Mouse (Mus musculus) lung, adult 2 months (tissue): Measurements from ENCODE around the gene Smr3a. TPM values are rescaled to one million over a fixed set of nuclear protein-coding genes. Genes with fewer than 3 reads are reported as not detected.

Experiments used
- DNase-seq: peaks from one replicate; pipeline ENCODE4 v3.0.0; 2022
- H3K4me1 ChIP-seq: fragments of 200-500 bp; 2 replicates; pipeline ENCODE4 v1.6.1; 2011; ENCODE audit warnings: low read length; ENCODE audit not compliant: control insufficient read depth, insufficient read depth
- H3K4me3 ChIP-seq: fragments of 200-500 bp; replicated peaks from 2 replicates; pipeline ENCODE3; 2011; ENCODE audit warnings: low read depth, mild to moderate bottlenecking, control low read depth, low read length; ENCODE audit errors: extremely low read depth
- CTCF ChIP-seq: fragments of 200-500 bp; IDR thresholded peaks from 2 replicates; pipeline ENCODE4 v1.5.1; 2011; ENCODE audit warnings: mild to moderate bottlenecking, low read length, control low read depth; ENCODE audit not compliant: insufficient read depth
- POLR2A ChIP-seq: fragments of 200-500 bp; IDR thresholded peaks from 2 replicates; pipeline ENCODE4 v1.6.1; 2011; ENCODE audit warnings: low read depth, mild to moderate bottlenecking, control low read depth, low read length, borderline replicate concordance; ENCODE audit errors: extremely low read depth
- WGBS: fragments of 180-500 bp; shearing (Covaris S2); methylation state at CpG from one replicate; pipeline ENCODE4 v1.1.7; 2018; 5-methylcytosine and 5-hydroxymethylcytosine counted together
- polyA plus RNA-seq: library from polyadenylated mRNA; depleted of rRNA; stranded (reverse); fragments of >200 nt; gene quantifications from 2 replicates; pipeline ENCODE4 v1.2.3, GENCODE M21; 2012; rRNA removed

Smr3a gene
- polyA plus RNA-seq: not detected in 2 replicates

DNA sequence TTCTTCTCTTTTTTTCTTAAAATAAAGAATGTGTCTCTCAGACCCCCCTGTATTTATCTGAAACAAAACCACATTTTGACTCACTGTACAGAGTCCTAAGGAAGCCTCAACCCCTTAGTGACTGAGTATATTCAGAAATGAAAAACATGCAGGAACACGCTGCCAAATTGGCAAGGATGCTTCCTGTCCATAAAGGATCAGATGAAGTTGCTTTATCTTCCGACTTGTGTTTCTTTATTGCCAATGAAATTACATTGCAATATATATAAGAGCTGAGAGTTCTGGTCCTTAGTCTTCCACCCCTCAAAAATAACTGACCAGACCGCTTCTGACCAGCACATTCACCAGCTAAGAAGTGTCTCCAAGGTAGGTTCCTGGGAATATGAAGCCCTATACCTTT, at the start of gene Smr3a:
TSS of gene Smr3a (plus strand) at position 301 of the 400 bp plus-strand sequence.
- WGBS: 83% methylated on average over 3 of the region's 3 CpGs
- TF ChIP-seq POLR2A: no peak
- TF ChIP-seq CTCF: no peak

DNA sequence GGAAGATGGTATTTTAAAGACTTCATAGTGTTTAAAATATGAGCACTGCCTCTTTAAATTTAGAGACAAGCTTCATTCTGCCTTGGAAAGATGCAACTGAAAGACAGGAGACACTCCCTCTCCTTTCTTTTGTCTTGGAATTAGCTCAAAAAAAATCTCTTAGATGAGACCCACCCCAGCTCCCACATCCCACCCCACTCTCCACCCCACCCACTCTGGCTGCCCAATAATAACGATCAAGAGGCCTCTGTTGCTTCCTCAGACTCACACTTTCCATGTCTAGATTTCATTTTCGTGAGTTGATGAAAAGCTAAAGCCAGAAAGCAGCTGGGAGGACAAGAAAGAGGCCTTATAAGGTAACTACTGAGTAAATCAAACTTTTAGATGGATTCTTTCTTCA, 33.1 kb upstream of the Smr3a start, which contains the start of the genes 2310003L06Rik and Gm28434:
TSS of gene 2310003L06Rik (plus strand) at position 259 of the 400 bp plus-strand sequence.
TSS of gene Gm28434 (plus strand) at position 317 of the 400 bp plus-strand sequence.
- DNase-seq: no peak
- no peak for TF ChIP-seq POLR2A
- TF ChIP-seq CTCF: no peak
- 44% methylated on average over 2 of the region's 2 CpGs for WGBS
- Histone ChIP-seq H3K4me3 (no peak within 1 kb of the TSS), H3K4me1 (no peaks in the 10 kb centered on the region)

More for the DNA sequence above, at the start of gene Smr3a:
- no peak within 1 kb of the TSS for H3K4me3 ChIP-seq
- DNase-seq: no peak
- H3K4me1 ChIP-seq: no peaks in the 10 kb centered on the region

GRCm38 (mm10) chr5:87979139-87979538, 23.2 kb upstream of the Smr3a start, which contains the start of gene Cabs1:
Cabs1 (plus strand) TSS chr5:87979439.
- WGBS: 71% methylated on average over 3 of the region's 3 CpGs
- no peak for DNase-seq
- Histone ChIP-seq H3K4me1 (no peaks in the 10 kb centered on the region), H3K4me3 (no peak within 1 kb of the TSS)
- TF ChIP-seq POLR2A (no peak), CTCF (no peak)

DNA sequence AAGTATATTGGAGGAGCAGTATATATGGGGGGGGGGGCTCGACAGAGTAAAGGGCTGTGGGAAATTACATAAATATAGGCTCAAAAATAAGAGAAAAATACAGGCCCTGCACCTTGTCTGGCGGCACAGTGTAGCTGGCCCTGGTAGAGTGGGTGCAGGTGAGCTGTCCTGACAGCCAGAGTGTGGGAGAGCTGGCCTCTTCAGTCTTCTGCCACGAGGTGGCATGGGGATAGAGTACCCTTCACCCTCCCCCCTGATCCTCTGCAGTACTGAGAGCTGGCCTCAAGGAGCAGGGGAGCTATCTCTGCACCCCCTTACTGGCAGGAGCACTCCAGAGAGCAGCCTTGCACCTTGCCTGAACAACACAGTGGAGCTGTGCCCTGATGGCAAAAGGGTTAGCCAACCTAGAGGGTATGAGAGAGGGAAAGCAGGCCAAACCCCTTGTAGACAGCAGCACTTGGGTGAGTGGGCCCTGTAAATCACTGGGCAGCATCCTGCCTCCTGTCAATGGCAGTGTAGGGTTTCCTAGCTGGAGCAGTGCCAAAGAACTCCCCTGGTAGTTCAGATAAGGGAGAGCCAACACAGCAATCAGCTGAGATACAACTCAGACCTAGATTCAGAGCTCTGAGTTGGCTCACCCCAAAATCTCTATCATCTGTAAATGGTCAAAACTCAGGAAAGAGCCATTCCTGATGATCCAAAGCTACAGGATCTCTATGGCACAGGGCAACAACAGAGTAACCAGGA, 19.7 kb upstream of the Smr3a start:
- TF ChIP-seq CTCF (no peak), POLR2A (no peak)

DNA sequence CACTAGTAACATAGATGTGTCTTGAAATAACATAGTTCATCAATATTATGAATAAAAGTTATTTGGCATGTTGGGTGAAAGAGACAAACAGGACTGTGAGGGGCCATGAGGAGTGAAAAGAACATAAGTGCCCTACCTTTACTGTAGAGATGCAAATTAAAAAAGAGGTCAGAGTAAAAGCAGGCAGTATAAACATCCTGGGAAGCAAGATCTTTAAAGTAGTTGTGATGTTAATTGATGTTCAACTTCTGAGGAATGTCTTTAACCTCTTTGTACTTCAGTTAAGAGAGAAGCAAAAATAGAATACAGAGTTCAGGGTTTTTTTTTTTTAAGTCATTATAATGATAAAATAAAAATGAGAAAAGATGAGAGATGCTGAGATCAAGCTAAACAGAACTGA, 2.9 kb downstream of the Smr3a start:
- Histone ChIP-seq H3K4me1 (no peaks in the 10 kb centered on the region), H3K4me3 (no peak overlapping the region)
- TF ChIP-seq POLR2A: no peak
- no peak for TF ChIP-seq CTCF
- DNase-seq: no peak

More for the DNA sequence above, 19.7 kb upstream of the Smr3a start:
- Histone ChIP-seq H3K4me1 (no peaks in the 10 kb centered on the region), H3K4me3 (no peak overlapping the region)
- 36% methylated on average over 3 of the region's 3 CpGs for WGBS
- DNase-seq: no peak

Other genes with a start within 250 kb of the Smr3a start
- gene Csn1s2a, start 228.0 kb upstream of the Smr3a start, polyA plus RNA-seq: not detected in 2 replicates
- gene Csn1s2b, start 194.5 kb upstream of the Smr3a start, polyA plus RNA-seq: not detected in 2 replicates
- gene Prr27, start 176.9 kb upstream of the Smr3a start, polyA plus RNA-seq: not detected in 2 replicates
- gene Odam, start 117.5 kb upstream of the Smr3a start, polyA plus RNA-seq: not detected in 2 replicates
- not detected in 2 replicates for gene Csn3, start 77.0 kb upstream of the Smr3a start, polyA plus RNA-seq
- gene 2310003L06Rik, start 33.1 kb upstream of the Smr3a start, polyA plus RNA-seq: not detected in 2 replicates
- gene Gm28434, start 33.0 kb upstream of the Smr3a start, polyA plus RNA-seq: not detected in 2 replicates
- gene Cabs1, start 23.1 kb upstream of the Smr3a start, polyA plus RNA-seq: not detected in 2 replicates
- gene Smr2, start 84.0 kb downstream of the Smr3a start, polyA plus RNA-seq: not detected in 2 replicates
- gene Gm11116, start 109.0 kb downstream of the Smr3a start, polyA plus RNA-seq: not detected in 2 replicates
- gene Gm11115, start 151.6 kb downstream of the Smr3a start, polyA plus RNA-seq: not detected in 2 replicates